Mouse (Mus musculus): ENCODE results near the gene Acadl. TPM values are rescaled to one million over a fixed set of nuclear protein-coding genes. Genes with fewer than 3 reads are reported as not detected.

The Acadl gene
- total RNA-seq (2021): 10 to 100 TPM; 28.0 to 31.3 TPM

DNA sequence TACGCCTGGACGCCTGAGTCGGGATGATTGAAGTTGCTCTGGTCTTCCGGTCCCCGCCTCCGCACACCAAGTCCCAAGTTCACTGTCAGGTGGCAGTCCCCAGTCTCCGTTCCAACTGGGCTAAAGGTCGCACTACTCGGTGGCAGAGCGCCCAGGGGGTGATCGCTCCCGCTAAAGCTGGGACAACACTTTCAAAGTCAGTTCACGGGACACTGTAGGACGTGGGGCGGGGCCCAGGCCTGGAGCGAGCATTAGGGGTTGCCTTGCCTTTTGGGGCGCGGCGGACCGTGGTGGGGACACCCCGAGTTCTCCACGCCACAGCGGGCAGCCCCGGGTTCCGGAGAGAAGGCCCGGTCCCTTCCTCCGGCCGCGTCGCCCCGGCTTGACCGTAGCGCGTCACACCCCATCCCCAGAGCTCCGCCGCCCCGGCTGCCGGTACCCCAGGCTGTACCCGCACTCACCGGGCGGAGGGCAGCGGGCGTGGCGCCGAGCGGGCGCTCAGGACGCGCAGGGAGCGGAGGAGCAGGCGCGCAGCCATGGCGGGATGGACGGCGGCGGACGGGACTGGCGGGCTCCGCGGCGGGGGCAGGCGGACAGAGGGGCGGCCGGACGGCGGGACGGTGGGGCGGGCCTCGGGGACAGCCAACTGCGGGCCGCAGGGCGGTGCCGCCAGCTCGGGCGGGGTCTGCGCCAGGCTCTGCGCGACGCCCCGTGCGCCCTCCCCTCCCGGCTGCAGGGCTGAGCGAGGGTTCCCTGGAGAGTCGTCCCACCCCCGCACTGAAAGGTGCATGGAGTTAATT, at the start of gene Acadl:
Acadl (minus strand) TSS at position 566 of the 800 bp plus-strand sequence.
- intact Hi-C loops (cut with DNase I): no loop called here
- peak; percentile 73 for DNase-seq

DNA sequence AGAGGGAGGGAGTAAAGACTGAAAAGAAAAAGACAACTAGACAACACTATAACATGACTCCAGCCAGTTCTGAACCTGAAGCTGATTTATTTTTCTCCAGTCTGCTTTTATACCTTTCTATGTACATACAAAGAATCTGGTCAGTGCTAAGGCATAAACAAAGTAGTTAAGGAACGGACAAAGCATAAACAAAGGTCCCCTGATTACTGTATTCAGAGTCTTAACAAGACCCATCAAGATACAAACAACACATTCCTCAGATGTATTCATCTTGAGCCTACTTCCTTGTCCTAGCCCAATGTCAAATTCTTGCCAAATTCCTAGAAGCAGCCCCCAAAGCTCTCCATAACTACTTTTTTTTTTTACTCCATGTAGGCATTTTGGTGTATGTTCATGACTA, 49.2 kb upstream of the Acadl start:
- no peak for DNase-seq
- intact Hi-C loops (cut with DNase I): no loop called here

DNA sequence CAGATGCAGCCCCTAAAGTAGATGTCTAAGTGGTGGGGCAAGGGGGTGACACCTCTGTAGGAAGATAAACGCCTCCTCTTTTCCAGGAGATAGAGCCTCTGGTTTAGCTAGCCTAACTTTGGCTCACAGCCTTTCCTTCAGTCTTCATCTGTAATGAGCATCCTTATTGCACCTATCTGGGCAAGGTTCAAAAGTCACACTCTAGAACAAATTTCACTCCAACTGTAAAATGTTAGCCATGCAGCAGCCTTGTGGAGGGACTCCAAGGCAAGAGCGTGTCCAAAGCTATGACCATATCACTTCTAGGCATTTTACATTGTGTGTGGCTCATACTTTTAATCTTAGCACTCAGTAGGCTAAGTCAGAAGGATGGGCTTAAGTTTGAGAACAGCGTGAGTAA, 39.5 kb upstream of the Acadl start:
- intact Hi-C loops (cut with DNase I): no loop called here
- no peak for DNase-seq

DNA sequence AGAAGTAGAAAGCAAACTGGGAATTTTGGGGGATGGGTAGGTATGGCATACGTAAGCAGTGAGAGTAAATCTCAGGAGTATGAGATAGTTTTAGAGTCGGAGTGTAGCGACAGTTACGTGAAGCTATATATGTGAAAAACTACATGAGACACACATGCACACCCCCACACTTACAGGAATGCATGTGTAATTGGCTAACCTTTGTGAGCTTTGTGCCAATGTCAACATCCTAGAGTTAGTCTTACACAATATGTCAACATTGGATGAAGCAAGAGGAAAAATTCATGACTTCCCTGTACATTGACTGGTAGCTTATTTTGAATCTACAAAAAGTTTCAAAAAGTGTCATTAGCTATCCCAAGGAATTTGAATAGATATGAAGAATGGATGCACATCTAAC, 37.9 kb upstream of the Acadl start:
- DNase-seq: no peak
- intact Hi-C loops (cut with DNase I): no loop called here

DNA sequence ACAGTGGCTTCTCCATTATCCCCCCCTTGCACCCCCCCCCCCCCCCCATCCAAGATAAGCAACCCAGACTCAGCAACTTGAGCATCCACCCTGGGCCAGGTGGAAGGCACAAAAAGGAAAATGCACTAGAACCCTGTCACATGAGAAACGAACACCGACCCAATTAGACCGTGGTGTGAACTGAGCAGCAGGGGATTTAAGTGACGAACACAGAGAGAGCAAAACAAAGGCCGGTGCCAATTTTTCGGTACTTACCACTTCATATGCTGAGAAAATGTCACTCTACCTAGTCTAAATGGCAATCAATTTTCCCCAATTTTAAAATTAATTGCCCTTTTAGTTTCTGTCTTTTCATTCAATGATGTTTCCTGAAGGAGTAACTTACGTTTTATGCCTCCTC, 35.2 kb upstream of the Acadl start:
- DNase-seq: no peak
- intact Hi-C loops (cut with DNase I): loop anchor here (10.0 kb wide), 1 partner anchor 97 kb away; no protein-coding TSS in a partner anchor

DNA sequence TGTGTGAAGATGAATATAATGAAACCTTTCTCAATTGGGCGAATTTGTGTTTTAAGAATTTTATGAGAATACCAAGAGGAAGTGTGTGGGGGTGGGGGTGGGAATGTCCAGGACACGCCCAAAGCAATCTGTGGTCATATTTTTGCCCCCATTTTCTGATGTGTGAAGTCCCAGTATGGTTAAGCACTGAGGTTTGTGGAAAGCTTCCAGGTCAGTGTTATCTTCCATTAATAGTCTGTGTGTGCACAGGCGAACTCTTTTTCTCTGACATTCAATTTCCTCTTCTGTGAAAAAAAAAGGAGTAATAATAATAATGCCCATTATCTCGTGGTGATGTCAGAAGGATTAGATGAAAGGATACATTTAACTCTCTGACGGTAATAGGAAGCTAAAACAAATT, 33.5 kb upstream of the Acadl start:
- intact Hi-C loops (cut with DNase I): loop anchor here (10.0 kb wide), 1 partner anchor 98 kb away; no protein-coding TSS in a partner anchor
- no peak for DNase-seq

DNA sequence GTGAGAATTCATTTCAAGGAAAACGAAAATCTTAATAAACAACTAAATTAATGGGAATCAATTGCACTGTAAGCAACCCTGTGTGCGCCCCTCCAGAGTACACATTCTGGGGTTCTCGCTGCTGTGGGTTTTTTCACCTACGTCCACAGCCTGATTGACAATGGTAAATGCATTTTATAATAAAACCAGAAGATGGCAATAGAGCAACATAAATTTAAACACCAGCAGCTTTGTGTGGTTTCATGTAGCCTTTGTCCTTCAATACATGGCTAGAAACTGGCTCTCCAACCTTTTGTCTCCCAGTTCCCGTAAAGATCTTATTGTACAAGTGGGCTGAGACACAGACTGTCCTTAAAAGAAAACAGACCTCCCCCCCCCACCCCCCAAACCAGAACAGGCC, 33.0 kb upstream of the Acadl start:
- intact Hi-C loops (cut with DNase I): loop anchor here (10.0 kb wide), 1 partner anchor 99 kb away; no protein-coding TSS in a partner anchor
- peak; percentile 3 for DNase-seq

DNA sequence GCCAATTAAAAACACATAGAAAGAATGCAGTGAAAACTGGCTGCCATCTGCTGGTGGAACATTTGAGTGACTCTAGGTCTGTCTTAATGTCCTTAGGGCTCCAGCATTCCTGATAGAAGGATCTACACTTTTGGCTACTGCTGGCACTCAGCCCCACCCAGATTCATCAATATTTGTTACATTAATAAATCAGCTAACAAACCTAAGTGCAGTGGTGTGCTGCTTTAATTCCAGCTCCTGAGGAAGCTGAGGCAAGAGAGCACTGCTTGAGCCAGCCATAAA, 32.7 kb upstream of the Acadl start:
- intact Hi-C loops (cut with DNase I): loop anchor here (10.0 kb wide), 1 partner anchor 99 kb away; no protein-coding TSS in a partner anchor
- DNase-seq: peak; percentile 33

DNA sequence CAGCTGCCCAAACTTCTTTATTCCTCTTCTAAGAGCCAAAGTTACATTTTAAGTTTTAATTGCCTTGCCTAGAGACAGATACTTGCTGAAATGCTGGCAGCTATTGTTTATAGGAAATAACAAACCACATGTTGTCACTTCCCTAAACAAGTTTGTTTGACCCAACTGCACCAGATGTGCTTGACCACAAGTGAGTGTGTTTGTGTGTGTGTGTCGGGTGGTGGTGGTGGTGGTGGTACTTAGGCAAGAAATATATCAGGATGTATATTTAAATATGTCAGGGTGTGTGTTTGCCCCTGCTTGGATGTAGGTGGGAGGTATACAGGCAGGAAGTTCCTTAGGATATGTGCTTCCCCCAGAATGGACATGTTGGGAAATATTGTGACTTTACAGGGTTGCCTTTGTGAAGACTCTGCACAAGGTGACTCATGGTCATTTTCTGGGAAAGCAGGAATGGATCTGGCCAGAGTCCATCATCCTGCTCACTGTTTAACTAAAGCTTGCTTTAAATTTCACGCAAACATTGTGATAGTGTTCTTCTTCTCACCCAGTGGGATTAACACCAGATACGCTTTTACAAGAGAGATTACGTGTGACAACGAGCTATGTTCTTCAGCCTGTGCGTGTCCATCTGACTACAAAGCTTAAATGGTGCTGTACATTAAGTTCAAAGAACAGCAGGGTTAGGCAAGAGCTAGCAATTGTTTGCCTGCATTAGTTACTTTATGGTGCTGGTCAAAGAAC, 32.2 kb upstream of the Acadl start:
- DNase-seq: no peak
- intact Hi-C loops (cut with DNase I): loop anchor here (10.0 kb wide), 1 partner anchor 100 kb away; no protein-coding TSS in a partner anchor

DNA sequence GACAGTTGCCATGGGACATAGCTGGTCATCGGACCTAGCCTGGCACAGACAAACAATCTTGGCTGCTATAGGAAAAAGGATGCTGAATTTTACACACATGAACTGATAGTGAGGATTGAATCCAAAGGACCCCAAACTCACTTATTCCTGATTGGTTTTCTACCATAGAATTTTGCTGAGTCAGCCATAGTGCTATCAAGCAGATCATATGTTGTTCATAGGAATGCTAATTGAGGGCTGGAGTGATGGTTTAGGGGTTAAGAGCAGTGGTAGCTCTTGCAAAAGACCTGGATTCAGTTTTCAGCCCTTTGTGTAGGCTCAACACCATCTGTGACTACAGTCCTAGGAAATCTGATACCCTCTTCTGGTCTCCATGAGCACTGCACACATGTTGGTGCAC, 24.1 kb upstream of the Acadl start:
- no peak for DNase-seq
- intact Hi-C loops (cut with DNase I): no loop called here

DNA sequence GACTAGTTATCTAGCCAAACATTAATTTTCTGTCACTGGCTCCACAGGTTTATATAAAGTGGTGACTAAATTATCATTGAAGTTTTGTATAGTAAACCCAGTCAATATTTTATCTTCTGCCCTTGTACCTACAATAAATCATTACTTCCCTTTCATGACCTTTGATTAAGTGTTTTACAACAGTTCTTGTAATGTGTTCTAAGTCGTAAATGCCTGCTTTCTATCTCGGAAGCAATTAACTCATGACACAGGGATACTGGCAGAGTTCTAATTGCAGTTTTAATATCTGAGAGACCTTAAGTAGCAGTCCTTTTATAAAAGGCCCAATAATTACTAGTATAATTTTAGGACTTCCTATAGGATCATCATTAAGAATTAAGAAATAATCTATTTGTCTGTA, 17.1 kb upstream of the Acadl start:
- DNase-seq: no peak
- intact Hi-C loops (cut with DNase I): no loop called here

DNA sequence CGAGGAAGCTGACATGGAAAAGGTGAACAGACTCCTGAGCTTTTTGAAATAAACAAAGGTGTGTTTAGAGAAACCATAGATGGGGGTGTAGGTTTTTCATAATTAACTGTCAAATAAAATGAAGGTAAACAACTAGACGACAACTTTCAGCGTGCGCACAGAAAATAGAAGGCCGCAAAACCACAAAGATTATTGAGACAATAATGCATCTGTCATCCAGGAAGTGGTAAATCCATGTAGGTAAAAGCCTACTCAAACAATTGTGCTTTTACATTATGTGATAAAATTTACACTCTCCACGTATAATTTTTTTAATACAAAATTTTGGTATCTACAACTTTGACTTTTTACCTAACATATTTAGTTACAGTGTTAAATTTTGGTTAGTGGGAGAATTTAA, 11.7 kb upstream of the Acadl start:
- intact Hi-C loops (cut with DNase I): no loop called here
- DNase-seq: no peak

DNA sequence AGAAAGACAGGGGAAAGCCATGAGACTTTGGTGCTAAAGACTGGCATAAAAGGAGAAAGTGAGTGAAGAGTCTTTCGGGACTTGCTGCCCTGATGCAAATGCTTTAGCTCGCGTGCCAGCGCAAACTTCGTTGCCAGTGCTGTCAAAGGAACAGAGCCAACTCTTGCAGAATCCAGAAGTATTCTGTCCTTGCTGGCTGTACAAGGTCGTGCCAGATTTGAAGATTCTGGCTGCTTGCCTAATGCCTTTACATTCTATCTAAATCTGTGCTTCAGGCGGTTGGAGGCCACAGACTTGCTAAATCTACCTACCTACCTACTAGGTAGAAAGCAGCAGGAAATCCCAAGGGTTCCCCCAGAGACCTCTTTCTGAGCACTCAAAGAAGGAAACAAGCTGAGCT, 8.5 kb upstream of the Acadl start:
- DNase-seq: peak; percentile 53
- intact Hi-C loops (cut with DNase I): no loop called here

DNA sequence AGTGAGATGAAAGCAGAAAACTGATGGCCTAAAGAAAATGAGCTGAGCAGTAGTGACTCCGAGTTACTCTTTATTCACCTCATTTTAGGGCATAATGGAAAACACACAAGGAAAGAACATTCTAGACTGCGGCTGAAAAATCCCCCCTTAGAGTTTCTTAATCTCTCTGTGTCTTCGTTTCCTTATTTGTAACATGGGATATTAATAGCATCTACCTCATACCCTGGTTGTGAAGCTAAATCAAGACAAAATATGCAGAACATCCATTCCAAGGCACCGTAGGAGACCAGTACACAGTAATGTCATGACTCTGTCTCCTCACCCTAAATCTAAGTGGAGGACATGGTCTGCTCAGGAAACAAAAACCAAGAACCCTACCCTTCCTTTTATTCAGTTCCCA, 2.6 kb upstream of the Acadl start:
- intact Hi-C loops (cut with DNase I): no loop called here
- DNase-seq: no peak

DNA sequence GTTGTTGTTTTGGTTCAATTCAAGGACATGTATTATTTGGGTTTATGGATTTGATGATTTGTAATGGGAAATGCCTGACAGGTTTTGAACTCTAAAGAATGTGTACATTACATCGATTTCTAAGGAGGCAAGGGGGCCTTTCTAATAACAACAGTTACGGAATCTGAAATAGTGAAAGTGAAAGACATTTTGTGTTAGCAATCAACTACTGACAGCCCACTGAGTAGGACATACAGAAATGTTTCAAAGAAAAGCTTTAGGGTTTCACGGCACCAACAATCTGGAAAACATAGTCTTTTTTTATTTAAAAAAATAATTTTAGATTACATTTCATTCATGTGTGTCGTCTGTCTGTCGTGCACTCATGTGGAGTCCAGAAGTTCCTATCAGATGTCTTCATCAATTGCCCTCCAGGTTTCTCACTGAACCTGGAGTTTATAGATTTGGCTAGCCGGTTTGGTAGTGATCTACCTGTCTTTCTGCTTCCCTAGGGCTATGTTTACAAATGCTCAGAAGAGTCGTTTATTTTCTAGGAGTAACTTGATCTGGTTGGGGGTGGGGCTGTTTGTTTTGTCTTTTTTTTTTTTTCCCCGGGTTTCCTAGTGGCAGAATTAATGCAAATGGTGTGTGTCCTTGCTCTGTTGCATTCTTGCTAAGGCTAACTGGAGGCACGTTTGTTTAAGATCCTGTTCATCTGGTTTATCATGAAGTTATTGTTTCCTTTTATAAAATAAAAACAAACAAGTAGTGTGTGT, 841 bp upstream of the Acadl start:
- DNase-seq: no peak
- intact Hi-C loops (cut with DNase I): no loop called here

DNA sequence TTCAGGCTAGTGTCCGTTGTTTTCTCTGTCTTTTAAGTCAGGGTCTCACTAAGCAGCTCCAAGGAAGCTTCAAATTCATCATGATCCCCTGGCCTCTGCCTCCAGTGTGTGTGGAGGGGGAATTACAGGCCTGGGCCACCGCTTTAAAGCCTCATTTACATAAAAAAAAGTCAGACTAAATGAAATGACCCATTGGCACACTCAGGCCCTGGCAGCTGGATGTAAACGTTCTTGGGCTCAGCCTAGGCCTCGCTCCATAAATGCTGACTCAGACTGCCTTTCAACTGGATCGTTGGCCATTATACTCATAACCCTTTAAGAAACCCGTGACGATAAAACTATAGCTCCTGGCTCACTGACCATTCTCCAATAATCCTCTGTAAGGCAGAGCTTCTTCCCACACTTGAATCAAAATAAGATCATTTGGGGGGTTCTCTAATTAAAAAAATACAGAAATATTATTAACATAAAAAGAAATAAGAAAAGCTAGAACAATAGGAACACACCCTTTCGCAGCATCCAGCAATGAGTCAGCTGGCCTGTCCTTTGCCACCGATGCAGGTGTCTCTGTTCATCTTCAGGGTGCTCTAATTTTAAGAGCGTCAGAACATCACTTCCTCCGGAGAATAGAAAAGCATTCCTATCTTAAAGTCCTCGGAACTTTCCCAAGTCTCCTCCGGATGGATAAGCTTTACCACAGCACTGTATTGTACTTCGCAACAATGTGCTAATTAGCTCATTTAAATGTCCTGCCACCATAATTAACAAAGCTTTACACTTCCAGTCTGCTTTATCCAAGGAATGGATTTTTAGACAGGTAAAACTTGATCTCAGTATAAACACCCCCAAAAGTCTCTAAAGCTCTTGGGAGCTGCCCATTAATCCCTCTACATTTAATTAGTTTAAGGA, 1.1 kb downstream of the Acadl start:
- intact Hi-C loops (cut with DNase I): no loop called here
- peak; percentile 21 for DNase-seq

DNA sequence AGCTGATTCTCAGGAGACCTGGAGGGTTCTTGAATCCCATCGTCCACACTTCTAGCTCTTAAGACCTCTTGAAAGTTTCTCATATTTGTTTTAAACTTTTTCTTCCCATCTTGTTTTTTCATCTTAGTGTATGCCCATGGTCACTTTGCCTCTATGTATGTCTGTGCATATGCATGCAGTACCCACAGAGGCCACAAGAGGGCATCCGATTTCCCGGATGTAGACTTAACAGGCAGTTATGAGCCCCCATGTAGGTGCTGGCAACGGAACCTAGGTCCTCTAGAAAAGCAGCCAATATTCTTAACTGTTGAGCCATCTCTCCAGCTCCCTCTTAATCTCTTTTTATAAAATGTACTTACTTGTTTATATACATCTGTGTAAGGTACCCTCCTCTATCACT, 15.6 kb downstream of the Acadl start:
- intact Hi-C loops (cut with DNase I): no loop called here
- DNase-seq: peak; percentile 14

DNA sequence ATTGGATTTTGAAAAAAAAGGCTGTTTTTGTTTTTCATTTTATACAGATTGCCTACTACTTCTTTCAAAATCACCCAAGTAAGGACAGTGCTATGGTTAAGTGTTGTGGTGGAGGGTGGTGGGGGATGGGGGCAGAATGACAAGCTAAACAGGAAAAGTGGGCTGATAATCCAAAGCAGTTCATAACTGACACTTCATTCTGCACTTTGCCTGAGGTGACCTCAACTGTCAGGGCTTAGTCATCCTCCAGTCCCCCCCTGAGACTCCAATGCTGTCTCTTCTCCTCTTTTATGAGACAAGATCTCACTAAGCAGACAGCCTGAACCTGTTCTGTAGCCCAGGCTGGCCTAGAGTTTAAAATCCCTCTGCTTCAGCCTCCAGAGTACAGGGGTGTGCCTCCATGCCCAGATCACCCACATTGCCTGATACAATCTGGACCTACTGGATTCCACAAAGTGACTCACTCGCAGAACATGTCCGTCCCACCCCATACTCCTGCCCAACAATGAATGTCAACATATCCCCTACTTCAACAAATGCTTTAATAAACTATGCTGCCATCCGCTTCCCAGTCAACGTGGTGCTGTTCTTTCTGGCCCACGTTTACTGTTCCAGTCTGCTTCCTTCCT, 17.3 kb downstream of the Acadl start:
- intact Hi-C loops (cut with DNase I): no loop called here
- no peak for DNase-seq

DNA sequence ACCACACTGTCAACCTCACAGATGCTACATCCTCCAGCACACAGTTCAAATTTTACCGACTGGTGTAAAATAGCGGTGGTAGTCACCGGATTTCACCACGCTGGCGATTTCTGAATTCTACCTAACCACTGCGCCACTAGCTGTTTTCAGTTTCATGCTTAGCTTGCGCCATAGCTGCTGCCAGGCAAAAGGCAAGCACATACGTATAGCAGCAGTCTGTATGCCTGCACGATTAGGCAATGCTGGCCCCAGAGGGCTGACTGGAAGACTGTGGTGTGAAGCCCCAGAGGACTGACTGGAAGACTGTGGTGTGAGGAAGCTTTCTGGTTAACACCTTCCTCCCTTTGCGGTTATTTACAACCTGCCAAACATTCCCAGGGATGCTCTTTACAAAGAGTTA, 21.1 kb downstream of the Acadl start:
- intact Hi-C loops (cut with DNase I): no loop called here
- DNase-seq: no peak

DNA sequence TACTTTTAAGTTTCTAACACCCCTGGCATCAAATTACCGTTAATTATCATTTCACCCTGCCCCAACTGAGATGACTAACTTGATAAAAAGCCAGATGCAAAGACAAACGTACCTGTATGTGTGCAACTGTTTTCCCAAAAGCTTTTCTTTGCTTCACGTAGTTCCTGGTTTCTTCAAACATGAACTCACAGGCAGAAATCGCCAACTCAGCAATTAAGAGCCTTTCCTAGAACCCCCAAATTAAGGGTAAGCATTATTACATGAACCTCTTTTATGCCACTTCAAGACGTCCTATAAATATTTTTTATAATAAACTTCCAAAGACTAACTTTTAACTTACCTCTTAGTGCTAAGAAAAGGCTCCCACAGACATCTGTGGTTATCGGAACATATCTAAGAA, 21.6 kb downstream of the Acadl start:
- intact Hi-C loops (cut with DNase I): no loop called here
- no peak for DNase-seq

All from left cerebral cortex, postnatal 4 days (tissue).